Mouse (Mus musculus) CD4-positive, CD25-positive, alpha-beta regulatory T cell, adult 4 months (primary cell): Measurements from ENCODE around the gene Olfml2b. TPM values are rescaled to one million over a fixed set of nuclear protein-coding genes. Genes with fewer than 3 reads are reported as not detected.
A peak's percentile ranks its signal among the peaks of the same experiment; 100 is the strongest.

Source experiments
- ATAC-seq: one replicate; pipeline ENCODE4 v1.8.0; 2017
- polyA plus RNA-seq, 2 experiments: library from polyadenylated mRNA; unstranded; fragments of 100-300 nt; shearing (Covaris generic); gene quantifications; one replicate each; pipeline ENCODE4 v1.2.1; 2017

Gene Olfml2b
- polyA plus RNA-seq, 2 experiments from 2014 or later, result not detected

GRCm38 (mm10) chr1:170697771-170698356 lies 53.5 kb downstream of the Olfml2b start:
- no peak for ATAC-seq

- ATAC-seq, result no peak
Observed at GRCm38 (mm10) chr1:170698771-170699170, 54.4 kb downstream of the Olfml2b start.

- ATAC-seq, result no peak
Observed at GRCm38 (mm10) chr1:170699553-170699952, 55.2 kb downstream of the Olfml2b start.

- ATAC-seq, result no peak
Observed at GRCm38 (mm10) chr1:170700496-170701027, 56.2 kb downstream of the Olfml2b start.

GRCm38 (mm10) chr1:170701178-170701577 lies 56.8 kb downstream of the Olfml2b start:
- ATAC-seq, result no peak

DNA sequence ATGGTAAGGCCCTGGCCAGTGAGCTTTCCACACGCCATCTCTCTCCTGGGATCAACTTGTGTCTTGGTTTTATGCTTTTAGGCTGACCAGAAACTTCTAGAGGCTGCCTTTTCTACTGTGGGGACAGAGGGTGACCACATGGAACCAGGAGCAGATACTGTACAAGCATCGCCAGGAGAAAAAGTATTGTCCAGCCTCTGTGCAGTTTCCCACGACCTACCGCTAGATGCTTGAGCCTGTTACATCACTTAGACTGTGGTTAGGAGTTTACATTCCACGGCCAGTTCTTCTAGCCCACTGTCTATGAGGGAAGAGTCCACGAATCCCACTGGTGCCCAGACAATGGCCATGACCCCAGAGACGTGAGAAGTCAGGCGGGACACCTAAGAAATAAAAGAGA lies 57.2 kb downstream of the Olfml2b start:
- no peak for ATAC-seq

GRCm38 (mm10) chr1:170702263-170702662 lies 57.9 kb downstream of the Olfml2b start:
- no peak for ATAC-seq

- ATAC-seq, result no peak
Observed at GRCm38 (mm10) chr1:170702958-170703357, 58.6 kb downstream of the Olfml2b start.

DNA sequence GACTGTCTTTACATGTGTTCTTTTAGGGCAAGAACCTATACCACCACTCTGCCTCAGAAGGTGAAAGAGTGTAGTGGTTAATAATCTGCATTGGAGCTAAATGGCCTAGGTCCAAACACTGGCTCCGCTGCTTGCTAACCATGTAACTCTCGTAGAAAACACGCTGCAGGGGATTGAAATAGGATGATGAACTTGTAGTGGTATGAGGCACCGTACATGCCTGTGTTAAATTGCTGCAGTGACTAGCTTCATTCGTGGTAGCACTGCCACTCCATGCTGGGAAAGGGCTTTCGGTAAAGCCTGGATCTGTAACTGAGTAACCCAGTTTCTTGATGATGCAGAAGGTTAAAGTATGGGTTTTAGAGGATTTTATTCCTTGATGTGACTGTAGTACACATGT lies 59.8 kb downstream of the Olfml2b start:
- ATAC-seq, result no peak

GRCm38 (mm10) chr1:170704911-170705594 lies 60.7 kb downstream of the Olfml2b start:
- no peak for ATAC-seq

- no peak for ATAC-seq
Observed at GRCm38 (mm10) chr1:170706046-170706445, 61.7 kb downstream of the Olfml2b start.

DNA sequence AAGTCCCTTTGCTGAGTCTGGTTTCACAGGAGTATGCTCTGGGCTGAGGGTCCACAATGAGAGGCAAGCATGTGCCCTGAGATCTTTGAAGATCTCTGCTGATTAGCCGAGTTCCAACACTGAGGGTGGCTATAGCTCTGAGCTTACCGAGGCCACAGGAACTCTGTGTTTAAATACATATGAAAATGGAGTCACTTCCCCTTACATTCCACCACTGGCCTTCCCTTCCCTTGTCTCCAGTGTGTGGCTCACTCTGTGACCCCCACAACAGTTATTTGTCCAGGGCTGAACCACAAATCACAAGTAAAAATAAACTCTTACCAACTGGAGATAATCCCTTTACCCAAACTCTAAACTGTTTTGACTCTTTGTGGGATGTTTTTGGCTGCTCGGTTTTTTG lies 64.7 kb downstream of the Olfml2b start:
- no peak for ATAC-seq

- peak; percentile 63 for ATAC-seq
Observed at GRCm38 (mm10) chr1:170709481-170709880, 65.1 kb downstream of the Olfml2b start.

GRCm38 (mm10) chr1:170709969-170710368 lies 65.6 kb downstream of the Olfml2b start:
- no peak for ATAC-seq

DNA sequence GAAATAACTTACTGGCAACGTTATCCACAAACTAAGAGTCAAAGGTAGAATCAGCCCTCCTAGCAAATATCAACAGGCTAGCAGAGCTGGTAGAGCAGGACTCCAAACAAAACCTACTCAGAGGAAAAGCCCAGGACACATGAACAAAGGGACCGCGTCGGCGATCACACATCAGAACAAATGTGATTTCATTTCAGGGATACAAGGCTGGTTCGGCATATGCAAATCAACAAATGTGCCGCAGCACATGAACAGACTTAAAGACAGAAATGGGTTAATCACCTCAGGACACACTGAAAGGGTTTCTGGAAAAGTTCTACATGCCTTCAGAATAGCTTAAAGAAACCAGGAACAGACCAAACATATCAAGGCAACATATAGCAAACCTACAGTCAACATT lies 67.4 kb downstream of the Olfml2b start:
- no peak for ATAC-seq

GRCm38 (mm10) chr1:170717241-170717828 lies 73.0 kb downstream of the Olfml2b start:
- ATAC-seq, result no peak

- no peak for ATAC-seq
Observed at GRCm38 (mm10) chr1:170718133-170718810, 73.9 kb downstream of the Olfml2b start.

- no peak for ATAC-seq
Observed at GRCm38 (mm10) chr1:170721560-170721959, 77.2 kb downstream of the Olfml2b start.

- no peak for ATAC-seq
Observed at GRCm38 (mm10) chr1:170728524-170728923, 84.2 kb downstream of the Olfml2b start.

DNA sequence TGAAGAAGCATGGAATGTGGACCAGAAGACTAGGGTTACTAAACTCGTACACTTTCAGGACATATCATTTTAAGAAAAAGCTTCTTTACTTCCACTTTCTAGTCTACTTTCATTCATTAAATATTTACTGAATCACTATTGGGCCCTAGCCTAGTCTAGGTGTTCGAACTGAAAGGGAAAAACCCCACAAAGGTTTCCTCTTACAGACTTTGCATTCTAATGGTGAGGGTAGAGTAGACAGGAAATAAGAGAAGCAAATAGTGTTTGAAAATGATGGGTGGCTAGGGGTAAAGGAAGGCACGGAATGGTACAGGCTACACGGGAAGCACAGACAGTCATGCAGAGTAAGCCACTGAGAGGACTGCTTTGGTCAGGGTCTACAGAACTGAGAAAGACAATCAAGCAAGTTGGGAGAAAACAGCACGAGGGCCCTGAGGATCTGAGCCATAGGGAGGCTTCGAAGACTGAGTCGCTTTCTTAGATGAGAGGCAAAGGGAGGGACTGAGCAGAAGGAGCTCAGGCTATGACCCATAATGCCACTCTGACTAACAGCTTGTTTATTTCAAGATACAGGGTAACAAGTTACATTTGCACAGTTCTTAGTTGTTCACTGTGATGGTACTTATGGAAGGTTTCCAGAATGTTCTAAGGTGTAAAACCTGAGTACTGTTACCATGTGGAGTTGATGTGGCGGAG lies 85.1 kb downstream of the Olfml2b start:
- ATAC-seq, result peak; percentile 99

DNA sequence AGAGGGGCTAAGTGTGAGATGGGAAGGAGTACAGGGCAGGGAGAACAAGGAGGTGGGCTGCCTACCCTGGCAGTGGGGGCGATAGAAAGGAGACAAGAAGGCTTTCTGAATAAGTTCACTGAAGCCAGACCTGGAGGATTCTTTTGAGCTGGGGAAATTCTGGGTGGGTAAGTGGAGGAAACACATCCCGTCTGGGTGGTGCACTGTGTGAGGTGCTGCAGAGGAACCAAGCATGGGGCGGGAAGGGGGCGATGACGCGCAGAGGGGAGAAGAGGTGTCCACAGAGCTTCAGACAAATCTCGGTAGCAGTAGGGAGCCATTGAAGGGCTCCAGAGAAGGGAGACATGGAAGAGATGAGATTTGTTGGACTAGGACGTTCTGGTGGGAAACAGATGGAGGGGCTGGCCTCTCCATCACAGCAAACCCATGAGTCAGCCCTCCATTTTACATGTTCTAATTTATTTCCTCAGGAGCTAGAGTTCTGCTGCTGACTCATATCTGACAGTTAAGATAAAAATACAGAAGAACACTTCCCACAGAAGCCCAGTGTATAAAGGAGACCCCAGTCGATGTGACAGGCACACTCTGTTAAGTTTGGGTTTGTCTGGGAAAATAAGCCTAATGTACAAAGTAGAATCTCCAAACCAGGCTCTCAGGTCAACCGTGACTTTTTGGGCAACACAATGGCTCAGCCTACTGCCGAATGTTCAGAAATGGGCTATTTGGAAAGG lies 87.7 kb downstream of the Olfml2b start:
- no peak for ATAC-seq
